Mouse (Mus musculus): ENCODE measurements at regions not wholly inside any gene's neighbourhood (a gene's known extent, or its start where the extent isn't known, plus 50 kb on each side); places are given as distances from the start of the nearest gene placed in this dataset.

DNA sequence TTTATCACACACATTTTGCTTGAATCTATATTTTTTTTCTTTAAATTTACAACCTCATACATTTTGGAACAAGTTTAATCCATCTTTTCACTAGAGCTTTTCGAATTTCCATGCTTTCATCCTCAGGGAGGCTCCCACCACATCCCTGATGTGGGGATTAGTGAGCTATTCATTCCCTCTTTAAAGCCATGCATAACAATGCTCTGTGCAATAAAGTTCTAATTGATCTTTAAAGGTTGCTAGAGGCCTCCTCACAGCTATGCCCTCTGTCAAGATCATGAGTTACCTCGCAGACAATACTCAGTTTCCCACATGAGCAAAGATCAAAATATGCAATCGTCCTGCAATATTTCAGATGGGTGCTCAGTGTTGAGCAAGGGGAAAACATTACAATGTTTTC is 234.5 kb upstream of the Adamts5 start:
- WGBS (ENCODE audit: insufficient replicate concordance): 43% methylated on average over 3 of the region's 3 CpGs
- no peaks in the 10 kb centered on the region for H3K27me3 ChIP-seq (ENCODE audit: control insufficient read depth, insufficient read depth, low read length)
- TF ChIP-seq EP300 (IDR thresholded peaks at IDR 0.05; ENCODE audit: low read depth) (no peak), CTCF (IDR thresholded peaks at IDR 0.05; ENCODE audit: low read depth) (no peak)
- ATAC-seq (ENCODE audit: insufficient read depth) (no peak), DNase-seq (ENCODE audit: low read depth in 3 of 3, low spot score in 3 of 3) (no peak)
- H3K4me3 ChIP-seq (ENCODE audit: insufficient read depth in 1 of 2, low read depth in 2 of 2, low read length in 2 of 2): no peak overlapping the region
- H3K9ac ChIP-seq (replicated peaks): no peak overlapping the region
- H3K4me2 ChIP-seq (ENCODE audit: low read depth): no peak overlapping the region
- no peaks in the 10 kb centered on the region for H3K4me1 ChIP-seq (replicated peaks; ENCODE audit: control insufficient read depth in 2 of 2, insufficient read depth in 2 of 2, low read length in 1 of 2)
- H3K27ac ChIP-seq: no peak overlapping the region
- no peaks in the 10 kb centered on the region for H3K9me3 ChIP-seq (ENCODE audit: control insufficient read depth, low read length)
- H3K36me3 ChIP-seq (replicated peaks; ENCODE audit: control insufficient read depth, insufficient read depth, low read depth): no peaks in the 10 kb centered on the region

- H3K4me3 ChIP-seq (ENCODE audit: insufficient read depth in 1 of 2, low read depth in 2 of 2, low read length in 2 of 2): no peak overlapping the region
- no peaks in the 10 kb centered on the region for H3K9me3 ChIP-seq (ENCODE audit: control insufficient read depth, low read length)
- no peak overlapping the region for H3K9ac ChIP-seq (replicated peaks)
- no peaks in the 10 kb centered on the region for H3K36me3 ChIP-seq (replicated peaks; ENCODE audit: control insufficient read depth, insufficient read depth, low read depth)
- 61% methylated on average over 4 of the region's 4 CpGs for WGBS (ENCODE audit: insufficient replicate concordance)
- ATAC-seq (ENCODE audit: insufficient read depth): no peak
- H3K4me1 ChIP-seq (replicated peaks; ENCODE audit: control insufficient read depth in 2 of 2, insufficient read depth in 2 of 2, low read length in 1 of 2): no peaks in the 10 kb centered on the region
- no peak overlapping the region for H3K27ac ChIP-seq
- DNase-seq (ENCODE audit: low read depth in 3 of 3, low spot score in 3 of 3): no peak
- TF ChIP-seq EP300 (IDR thresholded peaks at IDR 0.05; ENCODE audit: low read depth): no peak
- no peak for TF ChIP-seq CTCF (IDR thresholded peaks at IDR 0.05; ENCODE audit: low read depth)
- H3K4me2 ChIP-seq (ENCODE audit: low read depth): no peak overlapping the region
- no peaks in the 10 kb centered on the region for H3K27me3 ChIP-seq (ENCODE audit: control insufficient read depth, insufficient read depth, low read length)
Measured at GRCm38 (mm10) chr16:86127391-86127790, 225.8 kb upstream of the Adamts5 start.

GRCm38 (mm10) chr16:86124182-86124581 is 222.6 kb upstream of the Adamts5 start:
- no peak for TF ChIP-seq EP300 (IDR thresholded peaks at IDR 0.05; ENCODE audit: low read depth)
- TF ChIP-seq CTCF (IDR thresholded peaks at IDR 0.05; ENCODE audit: low read depth): no peak
- ATAC-seq (ENCODE audit: insufficient read depth) (no peak), DNase-seq (ENCODE audit: low read depth in 3 of 3, low spot score in 3 of 3) (no peak)
- 55% methylated on average over 1 of the region's 1 CpGs for WGBS (ENCODE audit: insufficient replicate concordance)
- Histone ChIP-seq H3K27ac (no peak overlapping the region), H3K4me2 (ENCODE audit: low read depth) (no peak overlapping the region), H3K36me3 (replicated peaks; ENCODE audit: control insufficient read depth, insufficient read depth, low read depth) (no peaks in the 10 kb centered on the region), H3K4me1 (replicated peaks; ENCODE audit: control insufficient read depth in 2 of 2, insufficient read depth in 2 of 2, low read length in 1 of 2) (no peaks in the 10 kb centered on the region), H3K9me3 (ENCODE audit: control insufficient read depth, low read length) (no peaks in the 10 kb centered on the region), H3K9ac (replicated peaks) (no peak overlapping the region), H3K4me3 (ENCODE audit: insufficient read depth in 1 of 2, low read depth in 2 of 2, low read length in 2 of 2) (no peak overlapping the region), H3K27me3 (ENCODE audit: control insufficient read depth, insufficient read depth, low read length) (no peaks in the 10 kb centered on the region)

DNA sequence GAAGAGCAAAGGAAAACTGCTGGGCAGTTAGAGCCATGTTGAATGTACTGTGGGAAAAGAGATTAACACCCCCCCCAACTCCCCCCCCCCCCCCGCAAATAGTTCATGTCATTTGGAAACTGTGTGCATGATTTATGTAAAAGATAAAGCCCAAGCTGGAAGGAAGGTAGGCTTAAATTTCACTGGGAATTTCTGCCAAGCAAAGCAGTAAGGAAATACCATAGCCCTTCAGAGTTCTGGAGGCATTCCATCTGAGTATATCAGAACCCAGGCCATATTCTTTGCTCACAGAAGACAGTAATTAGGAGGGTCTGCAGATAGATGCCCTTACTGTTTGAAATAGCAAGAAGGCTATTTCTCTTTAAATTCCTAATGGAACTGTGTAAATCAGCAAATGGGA is 221.3 kb upstream of the Adamts5 start:
- no peaks in the 10 kb centered on the region for H3K36me3 ChIP-seq (replicated peaks; ENCODE audit: control insufficient read depth, insufficient read depth, low read depth)
- no peak overlapping the region for H3K9ac ChIP-seq (replicated peaks)
- DNase-seq (ENCODE audit: low read depth in 3 of 3, low spot score in 3 of 3) (no peak), ATAC-seq (ENCODE audit: insufficient read depth) (no peak)
- no peaks in the 10 kb centered on the region for H3K27me3 ChIP-seq (ENCODE audit: control insufficient read depth, insufficient read depth, low read length)
- H3K27ac ChIP-seq: no peak overlapping the region
- H3K4me2 ChIP-seq (ENCODE audit: low read depth): no peak overlapping the region
- no peaks in the 10 kb centered on the region for H3K4me1 ChIP-seq (replicated peaks; ENCODE audit: control insufficient read depth in 2 of 2, insufficient read depth in 2 of 2, low read length in 1 of 2)
- WGBS (ENCODE audit: insufficient replicate concordance): 50% methylated on average over 1 of the region's 1 CpGs
- no peaks in the 10 kb centered on the region for H3K9me3 ChIP-seq (ENCODE audit: control insufficient read depth, low read length)
- no peak for TF ChIP-seq EP300 (IDR thresholded peaks at IDR 0.05; ENCODE audit: low read depth)
- no peak for TF ChIP-seq CTCF (IDR thresholded peaks at IDR 0.05; ENCODE audit: low read depth)
- no peak overlapping the region for H3K4me3 ChIP-seq (ENCODE audit: insufficient read depth in 1 of 2, low read depth in 2 of 2, low read length in 2 of 2)

DNA sequence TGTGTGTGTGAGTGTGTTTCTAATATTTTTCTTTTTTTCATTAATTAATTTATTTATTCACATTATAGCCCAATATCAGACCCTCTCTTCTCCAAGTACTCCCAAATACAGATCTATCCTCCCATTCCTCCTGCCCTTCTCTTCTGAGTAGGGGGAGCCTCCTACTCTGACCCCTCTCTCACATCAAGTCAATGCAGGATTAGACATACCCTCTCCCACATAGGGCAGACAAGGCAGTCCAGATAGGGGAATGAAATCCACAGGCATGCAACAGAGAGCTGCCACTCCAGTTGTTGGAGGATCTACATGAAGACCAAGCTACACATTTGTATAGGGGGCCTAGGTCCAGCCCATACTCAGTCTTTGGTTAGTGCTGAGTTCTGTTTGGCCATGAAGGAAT is 216.3 kb upstream of the Adamts5 start:
- no peaks in the 10 kb centered on the region for H3K9me3 ChIP-seq (ENCODE audit: control insufficient read depth, low read length)
- H3K4me1 ChIP-seq (replicated peaks; ENCODE audit: control insufficient read depth in 2 of 2, insufficient read depth in 2 of 2, low read length in 1 of 2): no peaks in the 10 kb centered on the region
- TF ChIP-seq EP300 (IDR thresholded peaks at IDR 0.05; ENCODE audit: low read depth): no peak
- no peak for TF ChIP-seq CTCF (IDR thresholded peaks at IDR 0.05; ENCODE audit: low read depth)
- H3K27me3 ChIP-seq (ENCODE audit: control insufficient read depth, insufficient read depth, low read length): no peaks in the 10 kb centered on the region
- H3K36me3 ChIP-seq (replicated peaks; ENCODE audit: control insufficient read depth, insufficient read depth, low read depth): no peaks in the 10 kb centered on the region
- no peak overlapping the region for H3K27ac ChIP-seq
- no peak overlapping the region for H3K4me2 ChIP-seq (ENCODE audit: low read depth)
- H3K4me3 ChIP-seq (ENCODE audit: insufficient read depth in 1 of 2, low read depth in 2 of 2, low read length in 2 of 2): no peak overlapping the region
- ATAC-seq (ENCODE audit: insufficient read depth): no peak
- H3K9ac ChIP-seq (replicated peaks): no peak overlapping the region
- DNase-seq (ENCODE audit: low read depth in 3 of 3, low spot score in 3 of 3): no peak

Data from liver, embryonic 14.5 days (tissue).